Mouse (Mus musculus) erythroblast, embryonic 14.5 days (primary cell): ENCODE results near the gene Adssl1.

Source experiments
- GATA1 ChIP-seq: IDR thresholded peaks from 2 replicates; pipeline ENCODE4 v1.6.1; 2012; ENCODE audit warnings: low read length, inconsistent platforms, mixed read lengths
- TAL1 ChIP-seq: IDR thresholded peaks from 3 replicates; pipeline ENCODE4 v1.6.1; 2012; ENCODE audit warnings: low read length, inconsistent platforms, mixed read lengths

DNA sequence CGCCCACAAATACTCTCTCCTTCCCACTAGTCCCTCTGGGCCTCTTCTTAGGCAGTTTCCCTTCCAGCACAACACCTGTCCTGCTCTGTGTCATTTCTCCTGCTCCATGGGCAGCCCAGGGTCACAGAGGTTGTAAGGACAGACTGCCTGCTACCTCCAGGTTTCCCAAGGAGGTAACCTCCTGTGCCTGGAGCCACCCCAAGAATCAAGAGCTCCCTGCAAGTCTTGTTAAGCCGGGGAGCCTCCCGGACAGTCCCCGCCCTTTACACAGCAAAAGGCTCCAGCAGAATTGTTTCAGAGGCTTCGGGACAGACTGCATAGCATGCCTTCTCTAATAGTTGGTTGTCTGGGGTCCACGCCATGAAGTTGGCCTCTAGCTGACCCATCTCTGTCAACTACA, 6.6 kb downstream of the Adssl1 start:
- TF ChIP-seq GATA1 (no peak), TAL1 (no peak)
